Mouse (Mus musculus): ENCODE data around the gene Gpx1.
A peak's percentile ranks its signal among the peaks of the same experiment; 100 is the strongest.

Gene Gpx1

GRCm38 (mm10) chr9:108340258-108341138 lies 1.8 kb downstream of the Gpx1 start:
- no peak for DNase-seq (ENCODE audit: low spot score)

- no peak for DNase-seq (ENCODE audit: low spot score)
Observed at GRCm38 (mm10) chr9:108341139-108341475, 2.4 kb downstream of the Gpx1 start.

GRCm38 (mm10) chr9:108341801-108342200 lies 3.1 kb downstream of the Gpx1 start:
- no peak for DNase-seq (ENCODE audit: low spot score)

- DNase-seq (ENCODE audit: low spot score): no peak
Observed at GRCm38 (mm10) chr9:108342301-108342831, 3.7 kb downstream of the Gpx1 start.

GRCm38 (mm10) chr9:108343331-108343730 lies 4.6 kb downstream of the Gpx1 start:
- no peak for DNase-seq (ENCODE audit: low spot score)

- DNase-seq (ENCODE audit: low spot score): no peak
Observed at GRCm38 (mm10) chr9:108343835-108344234, 5.1 kb downstream of the Gpx1 start.

- no peak for DNase-seq (ENCODE audit: low spot score)
Observed at GRCm38 (mm10) chr9:108344471-108344870, 5.8 kb downstream of the Gpx1 start.

GRCm38 (mm10) chr9:108347024-108347423 lies 8.3 kb downstream of the Gpx1 start:
- no peak for DNase-seq (ENCODE audit: low spot score)

- DNase-seq (ENCODE audit: low spot score): peak; percentile 93
Observed at GRCm38 (mm10) chr9:108347540-108348289, 9.0 kb downstream of the Gpx1 start, which contains the start of gene Usp4. Usp4 (plus strand) TSS chr9:108347853.

- DNase-seq (ENCODE audit: low spot score): no peak
Observed at GRCm38 (mm10) chr9:108348290-108348680, 9.6 kb downstream of the Gpx1 start.

GRCm38 (mm10) chr9:108349727-108350126 lies 11.0 kb downstream of the Gpx1 start:
- no peak for DNase-seq (ENCODE audit: low spot score)

GRCm38 (mm10) chr9:108378234-108378633 lies 39.5 kb downstream of the Gpx1 start:
- DNase-seq (ENCODE audit: low spot score): no peak

GRCm38 (mm10) chr9:108378736-108379135 lies 40.0 kb downstream of the Gpx1 start:
- DNase-seq (ENCODE audit: low spot score): no peak

GRCm38 (mm10) chr9:108379294-108379693 lies 40.6 kb downstream of the Gpx1 start:
- no peak for DNase-seq (ENCODE audit: low spot score)

- no peak for DNase-seq (ENCODE audit: low spot score)
Observed at GRCm38 (mm10) chr9:108381382-108381781, 42.7 kb downstream of the Gpx1 start.

GRCm38 (mm10) chr9:108385006-108385405 lies 46.3 kb downstream of the Gpx1 start:
- DNase-seq (ENCODE audit: low spot score): no peak

GRCm38 (mm10) chr9:108386816-108387215 lies 48.1 kb downstream of the Gpx1 start:
- no peak for DNase-seq (ENCODE audit: low spot score)

GRCm38 (mm10) chr9:108388601-108389000 lies 49.9 kb downstream of the Gpx1 start:
- no peak for DNase-seq (ENCODE audit: low spot score)

- no peak for DNase-seq (ENCODE audit: low spot score)
Observed at GRCm38 (mm10) chr9:108389220-108389619, 50.5 kb downstream of the Gpx1 start.

Measured in retina, embryonic 14.5 days (tissue).